Mouse (Mus musculus) frontal cortex, postnatal 25 days (tissue): ENCODE measurements around the gene Palld.
A peak's percentile ranks its signal among the peaks of the same experiment; 100 is the strongest.

Experiments used
- DNase-seq, 2 experiments: peaks; one replicate each; pipeline ENCODE4 v3.0.0; 2022; ENCODE audit warnings: low spot score in 2 of 2

Palld gene

DNA sequence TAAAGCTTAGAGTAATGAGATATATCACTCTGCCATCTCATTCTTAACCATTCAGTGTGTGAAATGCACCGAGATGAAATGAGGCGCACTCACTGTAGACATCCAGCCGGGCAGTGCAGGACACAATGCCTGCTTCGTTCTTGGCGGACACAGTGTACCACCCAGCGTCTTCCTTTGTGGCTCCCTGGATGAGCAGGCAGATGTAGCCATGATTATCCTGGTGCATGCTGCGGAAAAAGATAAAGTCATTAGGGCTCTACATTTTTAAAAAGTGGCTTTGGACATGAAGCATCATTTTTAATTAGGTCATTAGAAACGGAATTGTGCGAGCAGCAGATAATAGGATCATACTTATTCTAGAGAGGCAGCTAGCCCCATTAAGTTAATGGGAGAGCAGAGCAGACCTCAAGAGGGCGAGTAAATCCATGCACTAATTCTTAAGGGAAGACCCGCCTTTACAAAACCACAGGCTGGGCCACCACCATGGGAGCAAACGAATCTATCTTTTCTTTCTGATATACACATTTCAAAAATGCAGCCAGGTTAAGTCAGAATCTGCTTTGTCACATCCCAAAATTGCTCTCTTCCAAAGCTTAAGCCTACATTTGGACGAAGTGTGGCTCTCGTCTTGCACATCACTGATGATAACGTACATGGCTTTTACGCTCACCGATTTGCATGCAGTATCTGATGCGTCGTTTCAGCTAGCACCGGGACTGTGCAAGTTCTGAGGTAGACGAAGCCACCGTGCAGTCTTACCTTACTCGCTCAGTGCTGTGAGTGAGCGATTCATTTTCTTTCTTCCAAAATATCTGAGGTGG is 387.2 kb downstream of the Palld start:
- no peak for DNase-seq

DNA sequence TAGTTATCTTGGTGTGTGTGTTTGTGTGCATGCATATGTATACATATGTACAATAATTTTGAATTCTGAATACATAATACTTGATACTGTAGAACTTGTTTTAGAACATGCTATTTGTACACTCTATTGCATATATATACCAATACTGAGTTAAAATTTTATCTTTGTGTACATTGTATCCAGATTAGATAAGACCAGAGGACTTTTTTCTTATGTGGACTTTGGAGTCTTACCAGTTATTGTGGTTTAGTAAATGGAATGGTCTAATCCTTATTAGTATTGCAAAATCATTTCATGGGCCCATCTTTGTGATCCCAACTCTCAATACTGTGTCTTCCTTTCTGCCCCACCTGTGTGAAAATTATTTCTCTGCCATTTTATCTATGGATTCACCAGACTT is 400.2 kb downstream of the Palld start:
- no peak for DNase-seq

DNA sequence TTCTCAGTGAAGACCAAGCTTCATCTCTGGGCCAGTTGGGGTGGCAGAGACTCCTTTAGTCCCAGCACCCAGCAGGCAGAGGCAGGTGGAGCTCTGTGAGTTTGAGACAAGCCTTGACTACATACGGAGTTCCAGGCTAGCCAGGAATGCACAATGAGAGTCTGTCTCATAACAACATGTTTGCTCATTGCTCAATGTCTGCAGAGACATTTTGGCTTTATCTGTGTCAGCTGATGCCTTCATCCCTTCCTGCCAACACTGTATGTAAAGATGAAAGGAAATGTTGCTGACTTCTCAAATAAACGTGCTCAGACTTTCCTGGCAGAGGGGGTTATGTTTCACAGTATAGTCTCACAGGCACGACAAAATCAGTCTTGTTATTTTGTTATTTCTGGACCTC is 401.6 kb downstream of the Palld start:
- no peak for DNase-seq

DNA sequence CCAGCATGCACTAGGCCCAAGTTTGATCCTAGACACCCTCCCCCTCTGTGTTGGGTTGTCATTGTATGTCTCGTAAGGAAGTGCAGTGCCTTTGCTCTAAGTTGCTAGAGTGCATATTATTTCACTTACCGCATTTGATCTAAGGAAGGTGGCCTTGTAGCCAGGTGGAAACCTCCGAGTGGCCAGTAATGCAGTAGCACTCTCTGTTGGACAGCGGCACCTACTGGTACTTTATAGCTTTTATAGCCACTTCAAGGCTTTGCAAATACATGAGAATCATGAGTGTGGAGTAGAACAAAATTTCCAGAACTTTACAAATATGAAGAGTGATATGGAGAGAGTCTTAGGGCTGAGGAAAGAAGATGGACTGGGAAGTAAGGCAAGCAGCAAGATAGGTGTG is 403.5 kb downstream of the Palld start:
- no peak for DNase-seq

DNA sequence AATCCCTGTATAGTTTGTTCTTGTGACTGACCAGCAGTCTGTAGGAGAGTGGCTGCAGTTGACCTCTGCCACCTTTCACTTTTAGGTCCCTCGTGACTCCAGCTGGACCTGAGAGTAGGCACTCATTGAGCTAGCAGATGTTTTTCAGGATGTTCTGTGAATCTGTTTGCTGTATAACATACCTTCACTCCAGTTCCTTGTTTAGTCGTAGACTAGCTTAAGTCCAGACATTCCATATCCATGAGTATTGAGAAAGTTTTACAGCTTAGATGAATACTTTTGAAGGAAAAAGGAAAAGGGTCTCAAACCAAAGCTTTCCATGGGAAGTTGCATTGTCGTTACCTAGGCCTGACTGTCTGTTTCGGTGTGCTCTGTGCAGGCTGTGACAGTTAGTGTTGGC is 405.4 kb downstream of the Palld start:
- no peak for DNase-seq

DNA sequence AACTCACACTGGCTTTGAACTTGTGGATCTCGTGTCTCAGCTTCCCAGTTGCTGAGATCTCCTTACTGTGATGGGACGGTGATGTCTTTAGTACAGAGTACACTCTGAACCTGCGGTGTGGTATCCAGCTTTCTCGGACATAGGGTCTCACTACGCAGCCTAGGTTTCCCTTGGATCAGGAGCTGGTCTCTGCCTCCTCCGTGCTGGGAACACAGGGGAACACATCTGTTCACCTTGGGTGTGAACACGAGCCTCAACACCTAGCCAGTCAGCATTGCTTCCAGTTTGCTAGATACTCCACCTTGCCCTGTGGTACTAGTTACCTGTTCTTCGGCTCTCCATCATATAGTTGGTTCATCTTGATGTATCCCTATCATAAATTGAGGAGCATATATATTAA is 413.9 kb downstream of the Palld start:
- DNase-seq, result no peak

DNA sequence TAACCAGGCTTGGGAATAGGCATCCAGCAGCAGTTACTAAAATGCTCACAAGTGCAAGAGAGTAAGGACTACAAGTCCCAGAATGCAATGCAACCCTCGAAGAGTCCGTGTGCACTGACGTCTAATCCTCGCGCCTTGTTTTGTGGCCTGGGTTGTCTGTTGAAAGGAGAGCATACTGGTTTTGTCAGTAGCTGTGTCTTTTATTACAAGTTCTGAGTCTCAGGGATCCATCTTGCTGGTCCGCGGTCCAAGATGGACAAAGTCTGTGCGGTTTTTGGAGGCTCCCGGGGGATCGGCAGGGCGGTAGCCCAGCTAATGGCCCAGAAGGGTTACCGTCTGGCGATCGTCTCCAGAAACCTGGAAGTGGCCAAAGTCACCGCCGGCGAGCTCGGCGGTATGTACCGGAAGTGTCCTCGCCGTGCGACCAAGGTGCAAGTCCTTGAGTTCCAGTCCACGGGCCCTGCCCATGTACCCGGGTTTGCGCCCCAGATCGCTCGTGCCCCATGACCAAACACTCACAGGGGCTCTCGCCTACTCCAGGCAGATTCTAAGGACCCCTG is 414.8 kb downstream of the Palld start, which contains the start of gene Cbr4:
TSS of gene Cbr4 (plus strand) at position 138 of the 560 bp plus-strand sequence.
- DNase-seq, result peak; percentile 62 to 80

DNA sequence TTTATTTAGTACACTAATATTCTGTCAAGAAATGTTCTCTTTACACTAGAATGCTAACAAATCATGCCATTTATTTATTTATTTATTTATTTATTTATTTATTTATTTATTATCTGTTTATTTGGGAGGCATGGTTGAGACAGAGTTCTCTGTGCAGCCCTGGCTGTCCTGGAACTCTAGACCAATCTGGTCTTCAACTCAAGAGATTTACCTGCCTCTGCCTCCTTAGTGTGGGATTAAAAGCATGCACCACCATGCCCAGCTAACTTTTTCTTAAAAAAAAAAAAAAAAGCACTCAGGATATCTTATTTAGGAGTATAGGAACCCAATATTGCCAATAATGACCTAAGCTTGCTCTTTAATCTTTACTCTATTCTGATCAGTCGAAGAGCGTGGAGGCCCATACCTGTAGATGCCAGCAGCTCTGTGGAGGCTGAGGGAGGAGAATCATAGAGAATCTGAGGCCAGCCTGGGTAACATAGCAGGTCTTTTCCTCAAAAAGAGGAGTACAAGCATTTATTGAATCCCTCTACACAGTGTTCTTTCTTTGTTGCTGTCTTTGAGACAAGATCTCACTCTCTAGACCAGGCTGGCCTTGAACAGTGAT is 415.5 kb downstream of the Palld start:
- DNase-seq, result no peak

DNA sequence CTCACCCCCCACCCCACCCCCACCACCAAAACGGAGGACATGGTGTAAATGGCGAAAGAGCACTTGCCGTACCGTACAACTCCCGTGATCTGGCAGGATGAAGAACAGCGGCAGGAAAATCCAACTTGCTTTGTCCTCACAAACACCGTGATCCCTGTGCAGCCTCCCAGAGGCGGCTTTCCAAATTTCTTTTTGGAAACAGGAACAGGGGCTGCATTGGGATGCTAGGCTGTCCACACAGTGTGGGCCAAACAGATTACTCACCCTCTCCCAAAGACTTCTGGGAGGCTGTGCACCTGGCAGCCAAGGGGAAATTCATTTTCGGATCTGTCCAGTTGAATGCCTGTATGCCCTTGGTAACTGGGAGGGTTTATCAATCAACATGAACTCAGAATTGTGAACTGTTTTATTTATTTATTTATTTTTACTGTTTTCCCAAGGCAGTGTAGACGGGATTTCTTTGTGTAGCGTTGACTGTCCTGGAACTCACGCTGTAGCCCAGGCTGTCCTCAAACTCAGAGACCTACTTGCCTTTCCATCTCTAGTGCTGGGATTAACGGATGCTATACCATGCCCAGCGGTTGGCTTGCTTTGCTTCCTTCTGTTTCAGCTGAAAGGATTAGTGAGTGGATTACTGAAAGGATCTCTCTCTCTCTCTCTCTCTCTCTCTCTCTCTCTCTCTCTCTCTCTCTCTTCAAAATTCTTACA is 422.1 kb downstream of the Palld start:
- DNase-seq, result no peak

DNA sequence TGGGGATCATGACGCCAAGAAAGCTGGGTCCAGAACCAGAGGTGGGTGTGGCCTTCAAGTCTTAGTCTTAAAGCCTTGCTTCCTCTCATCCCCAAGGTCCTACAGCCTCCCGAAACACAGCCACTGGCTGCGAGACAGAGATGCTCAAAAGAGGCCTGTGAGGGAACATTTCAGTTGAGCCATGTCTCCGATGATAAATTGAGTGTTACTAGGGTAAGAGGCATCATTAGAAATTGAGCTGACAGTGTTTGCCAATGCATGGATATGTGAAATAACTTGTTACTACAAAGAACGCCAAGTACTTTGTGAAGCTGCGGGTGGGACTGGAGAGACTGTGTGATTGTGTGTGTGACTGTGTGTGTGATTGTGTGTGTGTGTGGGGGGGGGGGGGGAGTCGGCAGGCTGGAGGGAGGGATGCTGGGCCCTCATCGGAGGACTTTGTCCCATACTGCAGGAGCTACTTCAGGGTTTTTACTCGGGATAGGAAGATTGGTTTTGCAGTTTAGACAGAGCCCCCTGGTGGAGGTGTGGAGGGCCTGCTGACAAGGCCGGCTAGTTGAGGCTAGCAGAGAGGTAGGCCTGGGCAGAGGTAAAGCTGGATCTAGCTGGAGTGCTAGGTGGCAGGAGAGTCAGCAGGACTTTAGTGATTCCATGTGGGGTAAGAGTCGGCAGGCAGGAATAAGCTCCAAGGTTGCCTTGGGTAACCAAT is 422.8 kb downstream of the Palld start:
- peak; percentile 26 to 31 for DNase-seq

DNA sequence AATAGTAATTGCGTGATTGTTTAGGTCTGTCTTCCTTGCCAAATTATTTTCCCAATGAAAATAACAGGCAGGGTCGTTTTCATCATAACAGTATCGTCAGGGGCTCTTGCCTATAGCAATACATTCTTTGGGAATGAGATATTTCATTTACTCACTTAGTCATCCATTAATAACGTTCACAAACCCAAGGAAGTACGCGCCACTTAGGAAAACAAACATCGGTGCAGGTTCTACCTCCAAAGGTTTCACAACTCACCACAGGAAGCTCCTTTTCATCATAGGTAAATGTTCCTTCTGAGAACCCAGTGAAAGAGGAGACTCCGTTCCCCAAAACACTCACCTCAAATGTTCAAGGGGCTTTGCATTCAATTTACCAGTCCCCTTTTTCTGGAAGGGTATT is 423.7 kb downstream of the Palld start:
- no peak for DNase-seq

DNA sequence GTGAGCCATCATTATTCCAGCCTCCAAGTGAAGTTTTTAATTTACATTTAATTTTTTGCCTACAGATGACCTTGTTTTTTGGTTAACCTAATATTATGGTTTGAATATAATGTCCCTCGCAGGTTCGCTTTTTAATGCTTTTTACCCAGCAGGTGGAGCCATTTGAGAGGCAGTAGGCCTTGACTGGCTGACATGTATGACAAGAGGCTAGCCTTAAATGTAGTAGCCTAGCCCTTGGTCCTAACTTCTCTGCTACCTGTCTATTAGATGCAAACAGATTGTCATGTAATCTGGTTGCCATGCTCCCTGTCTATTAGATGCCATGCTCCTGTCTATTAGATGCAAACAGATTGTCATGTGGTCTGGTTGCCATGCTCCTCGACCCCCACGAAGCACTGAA is 424.3 kb downstream of the Palld start:
- no peak for DNase-seq

DNA sequence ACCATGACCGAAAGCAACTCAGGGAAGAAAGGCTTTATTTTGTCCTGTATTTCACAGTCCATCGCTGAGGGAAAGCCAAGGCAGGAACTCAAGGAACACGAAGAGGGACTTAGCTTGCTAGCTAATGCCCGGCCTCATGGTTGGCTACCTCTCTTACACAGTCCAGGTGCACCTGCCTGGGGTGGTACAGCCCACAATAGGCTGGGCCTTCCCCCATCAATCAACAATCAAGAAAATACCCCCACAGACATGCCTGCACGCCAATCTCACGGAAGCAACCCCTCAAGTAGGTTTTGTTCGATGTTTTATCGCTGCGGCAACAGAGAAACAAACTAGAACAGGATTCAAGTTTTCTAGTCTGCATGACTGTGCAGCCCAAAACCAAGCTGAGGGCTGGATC is 426.3 kb downstream of the Palld start:
- DNase-seq, result no peak

DNA sequence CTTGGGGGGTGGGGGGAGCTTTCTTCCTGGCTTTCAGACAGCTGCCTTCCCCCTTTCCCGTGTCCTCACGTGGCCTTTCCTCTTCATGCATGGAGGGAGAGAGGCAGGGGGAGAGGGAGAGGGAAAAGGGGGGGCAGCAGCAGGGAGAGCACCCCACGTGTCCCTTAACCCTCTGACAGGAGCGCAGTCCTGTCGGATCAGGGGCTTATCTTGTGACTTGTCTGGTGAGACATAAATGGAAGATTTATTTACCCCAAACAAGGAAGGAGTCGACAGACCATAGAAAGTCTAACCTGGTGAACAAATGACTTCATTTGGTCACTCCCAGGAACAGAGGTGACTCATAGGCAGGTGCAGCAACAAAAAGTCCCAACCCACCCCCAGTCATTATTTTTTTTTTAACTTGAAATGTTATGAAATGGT is 427.2 kb downstream of the Palld start:
- no peak for DNase-seq

DNA sequence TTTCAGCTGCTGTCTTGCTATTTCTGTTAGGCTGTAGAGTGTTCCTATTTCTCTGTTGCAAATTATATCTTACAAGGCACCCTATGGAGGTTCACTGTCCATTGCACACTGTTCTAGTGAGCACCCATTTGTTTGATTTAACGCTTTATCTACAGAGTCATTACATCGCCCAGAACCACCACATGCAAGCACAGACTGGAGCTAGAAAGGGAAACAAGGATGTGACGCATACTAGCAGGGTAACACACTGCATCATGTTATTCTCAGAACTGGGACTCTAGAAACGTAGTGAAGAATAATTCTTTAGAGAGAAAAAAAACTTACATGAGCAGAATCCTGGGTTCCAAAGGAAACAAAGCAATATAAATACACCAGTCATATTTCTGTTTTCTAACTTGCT is 432.3 kb downstream of the Palld start:
- no peak for DNase-seq

DNA sequence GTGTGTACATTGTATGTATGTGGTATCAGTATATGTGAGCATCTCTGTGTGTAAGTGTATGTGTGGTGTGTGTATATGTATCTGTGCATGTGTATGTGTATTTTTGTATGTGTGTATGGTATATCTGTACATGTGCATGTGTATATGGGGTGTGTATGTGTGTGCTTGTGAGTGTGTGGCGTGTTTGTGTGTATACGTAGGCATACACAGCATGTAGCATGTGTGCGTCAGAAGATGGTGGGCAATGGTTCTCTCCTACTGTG is 435.0 kb downstream of the Palld start:
- no peak for DNase-seq

DNA sequence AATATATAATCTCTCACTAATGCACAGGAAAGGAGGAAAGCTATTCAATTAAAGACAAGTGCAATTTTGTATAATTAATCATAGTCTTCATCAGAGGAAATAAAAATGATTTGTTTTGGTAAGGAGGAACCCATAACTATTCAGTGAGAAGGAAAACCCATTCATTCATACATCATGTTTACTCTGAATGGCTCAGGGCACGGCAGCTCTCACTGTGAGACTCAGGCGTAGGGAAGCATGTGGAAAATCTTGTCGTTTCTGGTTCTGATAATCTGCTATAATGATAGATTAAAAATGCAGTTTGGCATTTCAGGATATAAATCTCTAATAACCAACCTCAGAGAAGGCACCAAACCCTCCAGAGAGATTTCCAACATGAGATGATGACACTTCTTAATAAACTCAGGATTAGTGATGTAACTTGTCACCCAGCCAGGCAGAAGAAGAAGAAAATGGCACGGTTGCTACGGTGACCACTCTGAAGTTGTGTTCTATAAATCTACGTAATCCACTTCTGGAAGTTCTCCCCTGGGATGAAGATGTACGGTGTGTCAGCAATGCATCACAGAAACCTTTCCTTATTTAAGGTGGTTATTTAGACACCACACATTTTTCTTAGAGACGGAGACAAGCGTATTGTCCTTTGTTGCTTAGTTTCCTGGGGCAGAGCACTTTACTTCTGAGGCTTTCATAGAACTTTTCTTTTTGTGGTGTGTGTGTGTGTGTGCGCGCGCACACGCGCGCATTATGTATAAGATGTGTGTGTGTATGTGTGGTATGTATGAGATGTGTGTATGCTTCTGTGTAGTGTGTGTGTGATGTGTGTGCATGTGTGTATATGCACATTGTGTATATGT is 435.6 kb downstream of the Palld start:
- no peak for DNase-seq

DNA sequence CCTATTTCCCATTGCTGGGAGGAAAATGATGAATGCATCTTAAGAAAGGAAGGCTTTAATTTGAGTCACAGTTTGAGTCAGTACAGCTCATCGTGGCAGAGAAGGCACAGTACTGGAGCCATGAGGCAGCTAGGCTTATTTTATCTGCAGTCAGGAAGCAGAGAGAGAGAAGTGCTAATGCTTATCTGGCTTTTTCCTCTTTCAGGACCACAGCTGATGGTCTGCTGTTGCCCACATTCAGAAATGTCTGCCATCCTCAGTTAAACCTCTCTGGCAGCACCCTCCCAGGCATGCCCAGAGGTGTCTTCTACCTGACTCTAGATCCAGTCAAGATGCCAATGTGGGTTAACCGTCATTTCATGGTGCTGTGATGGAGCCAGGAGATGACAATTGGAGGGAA is 438.1 kb downstream of the Palld start:
- DNase-seq, result no peak

DNA sequence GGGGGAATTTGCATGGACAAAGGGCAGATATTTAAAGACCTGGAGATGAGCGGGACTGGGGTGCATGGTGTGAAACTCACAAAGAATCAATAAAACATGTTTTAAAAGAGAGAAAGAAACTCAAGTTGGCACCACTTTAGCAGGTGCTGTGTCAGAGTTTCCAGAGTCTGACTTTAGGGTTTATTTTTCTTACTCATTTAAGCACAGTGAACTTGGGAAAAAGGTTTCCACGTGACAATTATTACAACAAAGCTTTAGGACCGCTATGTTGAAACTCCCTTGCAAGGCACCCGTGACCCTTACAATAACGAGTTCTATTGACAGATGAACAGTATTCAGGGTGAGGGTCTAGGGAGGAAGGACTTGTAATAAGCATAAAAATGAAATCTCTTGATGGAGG is 440.3 kb downstream of the Palld start:
- no peak for DNase-seq
